ENCODE assay signal across 21 mouse cellular contexts in genomic region chr5:15601481-15601880, GRCm38 (mm10). TPM values are rescaled to one million over a fixed set of nuclear protein-coding genes. Genes with fewer than 3 reads are reported as not detected.
DNase-seq lines count a peak whose midpoint lies in the region; ATAC-seq and TF ChIP-seq lines count a peak whose summit lies in the region.
"Not testable (repeated sequence)": the region's sequence is repeated elsewhere in the genome, so short reads cannot be mapped to it uniquely, and the experiment has no call there.
"Had no signal": no experiment of that assay in that cellular context is flagged by ENCODE, and none has a peak within 500 bp of the region (broad histone marks: within the 10 kb centered on the region; RNA-seq: fewer than 3 reads in every experiment).

No protein-coding gene starts in this region.

- not testable (repeated sequence) for H3K27ac ChIP-seq in embryonic facial prominence, embryonic 12.5 days; forebrain, postnatal 0 days (ENCODE audit: low read depth, low read length); heart, postnatal 0 days (ENCODE audit: low read depth); intestine, embryonic 14.5 days (ENCODE audit: low read depth); limb, embryonic 15.5 days; midbrain, embryonic 12.5 days (replicated peaks); neural tube, embryonic 12.5 days

- H3K9me3 ChIP-seq in embryonic facial prominence, embryonic 12.5 days, result peaks cover 13% of the 10 kb centered on the region
- peaks cover 14% of the 10 kb centered on the region for H3K9me3 ChIP-seq in forebrain, postnatal 0 days (ENCODE audit: low read length)
- H3K9me3 ChIP-seq in heart, postnatal 0 days (replicated peaks; ENCODE audit: control insufficient read depth, low read length); intestine, embryonic 14.5 days (ENCODE audit: control insufficient read depth, low read length); limb, embryonic 15.5 days: not testable (repeated sequence)
- H3K9me3 ChIP-seq in midbrain, embryonic 12.5 days, result peaks cover 22% of the 10 kb centered on the region
- H3K9me3 ChIP-seq in neural tube, embryonic 12.5 days, result peaks cover 27% of the 10 kb centered on the region

- not testable (repeated sequence) for TF ChIP-seq CTCF in forebrain, postnatal 0 days (IDR thresholded peaks at IDR 0.05; ENCODE audit: low read depth); heart, postnatal 0 days (IDR thresholded peaks at IDR 0.05; ENCODE audit: low read depth)

- not testable (repeated sequence) for H3K4me1 ChIP-seq in embryonic facial prominence, embryonic 12.5 days; forebrain, postnatal 0 days (ENCODE audit: insufficient read depth); heart, postnatal 0 days (ENCODE audit: control insufficient read depth, insufficient read depth); intestine, embryonic 14.5 days (replicated peaks; ENCODE audit: control insufficient read depth, insufficient read depth, low read length); limb, embryonic 15.5 days; midbrain, embryonic 12.5 days; neural tube, embryonic 12.5 days

- H3K27me3 ChIP-seq in embryonic facial prominence, embryonic 12.5 days; forebrain, postnatal 0 days (ENCODE audit: insufficient read depth, low read length); heart, postnatal 0 days (ENCODE audit: control insufficient read depth, insufficient read depth, low read length); intestine, embryonic 14.5 days (replicated peaks; ENCODE audit: control insufficient read depth, insufficient read depth, low read length); limb, embryonic 15.5 days; midbrain, embryonic 12.5 days; neural tube, embryonic 12.5 days (replicated peaks): not testable (repeated sequence)

- H3K9ac ChIP-seq in embryonic facial prominence, embryonic 12.5 days; forebrain, postnatal 0 days; heart, postnatal 0 days (replicated peaks; ENCODE audit: low read depth, low read length); intestine, embryonic 14.5 days (ENCODE audit: low read length); limb, embryonic 15.5 days; midbrain, embryonic 12.5 days (replicated peaks); neural tube, embryonic 12.5 days: not testable (repeated sequence)

- H3K4me3 ChIP-seq in embryonic facial prominence, embryonic 12.5 days; forebrain, postnatal 0 days (ENCODE audit: low read depth, low read length); heart, postnatal 0 days (ENCODE audit: low read depth, low read length); intestine, embryonic 14.5 days (ENCODE audit: low read depth, low read length); limb, embryonic 15.5 days; midbrain, embryonic 12.5 days; neural tube, embryonic 12.5 days: not testable (repeated sequence)

- not testable (repeated sequence) for H3K36me3 ChIP-seq in embryonic facial prominence, embryonic 12.5 days; forebrain, postnatal 0 days (ENCODE audit: insufficient read depth); heart, postnatal 0 days (replicated peaks; ENCODE audit: control insufficient read depth, insufficient read depth, low read length); intestine, embryonic 14.5 days (ENCODE audit: control insufficient read depth, insufficient read depth, low read length); limb, embryonic 15.5 days; midbrain, embryonic 12.5 days; neural tube, embryonic 12.5 days

- WGBS in embryonic facial prominence, embryonic 12.5 days, result 62% methylated on average over 5 of the region's 5 CpGs
- WGBS in forebrain, postnatal 0 days, result 61% methylated on average over 5 of the region's 5 CpGs
- WGBS in heart, postnatal 0 days, result 41% methylated on average over 5 of the region's 5 CpGs
- WGBS in intestine, embryonic 14.5 days, result 61% methylated on average over 5 of the region's 5 CpGs
- WGBS in limb, embryonic 15.5 days, result 59% methylated on average over 5 of the region's 5 CpGs
- WGBS in midbrain, embryonic 12.5 days, result 66% methylated on average over 5 of the region's 5 CpGs
- 65% methylated on average over 5 of the region's 5 CpGs for whole genome bisulfite sequencing in neural tube, embryonic 12.5 days

- ATAC-seq in embryonic facial prominence, embryonic 12.5 days (ENCODE audit: insufficient number of reproducible peaks, insufficient read depth, low FRiP score, low TSS enrichment), result peak; percentile 71; the same call in 1 of the 2 replicates
- peak; percentile 51 for ATAC-seq in forebrain, postnatal 0 days
- ATAC-seq in heart, postnatal 0 days (ENCODE audit: insufficient read depth, low read depth), result peak; percentile 62
- ATAC-seq in intestine, embryonic 14.5 days (replicated peaks; ENCODE audit: low FRiP score, low TSS enrichment, low read depth), result peak; percentile 72; the same call in 1 of the 2 replicates
- 0 out of 2 replicates have a peak, but pooled peaks have one; percentile 55 for ATAC-seq in limb, embryonic 15.5 days (ENCODE audit: insufficient number of reproducible peaks, low FRiP score, low TSS enrichment, low read depth)
- peak; percentile 62; the same call in 1 of the 2 replicates for ATAC-seq in midbrain, embryonic 12.5 days (ENCODE audit: low FRiP score, low read depth)
- peak; percentile 70 for ATAC-seq in neural tube, embryonic 12.5 days (ENCODE audit: low FRiP score, low read depth)

- DNase-seq in forebrain, postnatal 0 days; heart, postnatal 0 days (ENCODE audit: low spot score); intestine, embryonic 14.5 days (ENCODE audit: low spot score): not testable (repeated sequence)

- not testable (repeated sequence) for H3K4me2 ChIP-seq in embryonic facial prominence, embryonic 12.5 days (replicated peaks); forebrain, postnatal 0 days (ENCODE audit: low read depth); heart, postnatal 0 days (ENCODE audit: low read depth, low read length); intestine, embryonic 14.5 days (ENCODE audit: low read length); limb, embryonic 15.5 days; midbrain, embryonic 12.5 days (replicated peaks); neural tube, embryonic 12.5 days (replicated peaks)

- not testable (repeated sequence) for TF ChIP-seq EP300 in heart, postnatal 0 days (IDR thresholded peaks at IDR 0.05; ENCODE audit: low read depth)

RNA-seq across cellular contexts. Expression of gene Speer4d, which starts 17.4 kb away (rescaled TPM):
- not detected in 2 replicates for polyA plus RNA-seq in embryonic facial prominence, embryonic 12.5 days (2016; fragmentation: Nextera tagmentation; extraction: Ambion mirVana)
- total RNA-seq in forebrain, postnatal 0 days (2014; rRNA removed), result not detected in 2 replicates
- not detected in 2 replicates for polyA plus RNA-seq in forebrain, postnatal 0 days (2015; fragmentation: Nextera tagmentation; extraction: Ambion mirVana)
- not detected in 2 replicates for total RNA-seq in heart, postnatal 0 days (2014; rRNA removed; ENCODE audit: low replicate concordance)
- polyA plus RNA-seq in heart, postnatal 0 days (2015; fragmentation: Nextera tagmentation; extraction: Ambion mirVana), result not detected in 2 replicates
- polyA plus RNA-seq in intestine, embryonic 14.5 days (2014; fragmentation: Nextera tagmentation; extraction: Ambion mirVana), result not detected in 2 replicates
- polyA plus RNA-seq in limb, embryonic 15.5 days (2015; fragmentation: Nextera tagmentation; extraction: Ambion mirVana), result not detected in 2 replicates
- polyA plus RNA-seq in midbrain, embryonic 12.5 days (2016; fragmentation: Nextera tagmentation; extraction: Ambion mirVana), result not detected in 2 replicates
- polyA plus RNA-seq in neural tube, embryonic 12.5 days (2016; fragmentation: Nextera tagmentation; extraction: Ambion mirVana), result not detected in 2 replicates
- total RNA-seq: adrenal gland, postnatal 25 days; CH12.LX; gastrocnemius, postnatal 25 days; heart, adult 2 months; heart, postnatal 36 days; layer of hippocampus, postnatal 14 days; megakaryocyte, adult 5-6 weeks had no signal
- polyA plus RNA-seq: forebrain, embryonic 15.5 days; heart, adult 2 months; inflammation-experienced regulatory T-cells, adult 6 months; kidney, embryonic 16.5 days; limb, embryonic 12.5 days; liver, embryonic 16.5 days; neural tube, embryonic 15.5 days; thymus, adult 2 months had no signal

RNA-seq across cellular contexts. Expression of gene Gm21083, which starts 24.3 kb away (rescaled TPM):
- not detected in 2 replicates for polyA plus RNA-seq in embryonic facial prominence, embryonic 12.5 days (2016; fragmentation: Nextera tagmentation; extraction: Ambion mirVana)
- not detected in 2 replicates for total RNA-seq in forebrain, postnatal 0 days (2014; rRNA removed)
- polyA plus RNA-seq in forebrain, postnatal 0 days (2015; fragmentation: Nextera tagmentation; extraction: Ambion mirVana), result not detected in 2 replicates
- total RNA-seq in heart, postnatal 0 days (2014; rRNA removed; ENCODE audit: low replicate concordance), result 0.23 TPM in 1 of 2 replicates, not detected in the other
- polyA plus RNA-seq in heart, postnatal 0 days (2015; fragmentation: Nextera tagmentation; extraction: Ambion mirVana), result 0.12 TPM in 1 of 2 replicates, not detected in the other
- 0.34 and 0.63 TPM in 2 replicates for polyA plus RNA-seq in intestine, embryonic 14.5 days (2014; fragmentation: Nextera tagmentation; extraction: Ambion mirVana)
- 0.15 TPM in 1 of 2 replicates, not detected in the other for polyA plus RNA-seq in limb, embryonic 15.5 days (2015; fragmentation: Nextera tagmentation; extraction: Ambion mirVana)
- not detected in 2 replicates for polyA plus RNA-seq in midbrain, embryonic 12.5 days (2016; fragmentation: Nextera tagmentation; extraction: Ambion mirVana)
- not detected in 2 replicates for polyA plus RNA-seq in neural tube, embryonic 12.5 days (2016; fragmentation: Nextera tagmentation; extraction: Ambion mirVana)
- total RNA-seq: adrenal gland, postnatal 25 days; CH12.LX; gastrocnemius, postnatal 25 days; heart, adult 2 months; heart, postnatal 36 days; layer of hippocampus, postnatal 14 days; megakaryocyte, adult 5-6 weeks had no signal
- polyA plus RNA-seq: forebrain, embryonic 15.5 days; heart, adult 2 months; inflammation-experienced regulatory T-cells, adult 6 months; kidney, embryonic 16.5 days; limb, embryonic 12.5 days; liver, embryonic 16.5 days; neural tube, embryonic 15.5 days; thymus, adult 2 months had no signal

RNA-seq across cellular contexts. Expression of gene 4930572O03Rik, which starts 55.4 kb away (rescaled TPM):
- not detected in 2 replicates for polyA plus RNA-seq in embryonic facial prominence, embryonic 12.5 days (2016; fragmentation: Nextera tagmentation; extraction: Ambion mirVana)
- total RNA-seq in forebrain, postnatal 0 days (2014; rRNA removed), result not detected in 2 replicates
- not detected in 2 replicates for polyA plus RNA-seq in forebrain, postnatal 0 days (2015; fragmentation: Nextera tagmentation; extraction: Ambion mirVana)
- total RNA-seq in heart, postnatal 0 days (2014; rRNA removed; ENCODE audit: low replicate concordance), result not detected in 2 replicates
- polyA plus RNA-seq in heart, postnatal 0 days (2015; fragmentation: Nextera tagmentation; extraction: Ambion mirVana), result not detected in 2 replicates
- not detected in 2 replicates for polyA plus RNA-seq in intestine, embryonic 14.5 days (2014; fragmentation: Nextera tagmentation; extraction: Ambion mirVana)
- polyA plus RNA-seq in limb, embryonic 15.5 days (2015; fragmentation: Nextera tagmentation; extraction: Ambion mirVana), result not detected in 2 replicates
- not detected in 2 replicates for polyA plus RNA-seq in midbrain, embryonic 12.5 days (2016; fragmentation: Nextera tagmentation; extraction: Ambion mirVana)
- polyA plus RNA-seq in neural tube, embryonic 12.5 days (2016; fragmentation: Nextera tagmentation; extraction: Ambion mirVana), result not detected in 2 replicates
- total RNA-seq: adrenal gland, postnatal 25 days; CH12.LX; gastrocnemius, postnatal 25 days; heart, adult 2 months; heart, postnatal 36 days; layer of hippocampus, postnatal 14 days; megakaryocyte, adult 5-6 weeks had no signal
- polyA plus RNA-seq: forebrain, embryonic 15.5 days; heart, adult 2 months; inflammation-experienced regulatory T-cells, adult 6 months; kidney, embryonic 16.5 days; limb, embryonic 12.5 days; liver, embryonic 16.5 days; neural tube, embryonic 15.5 days; thymus, adult 2 months had no signal
